Mouse (Mus musculus): Measurements from ENCODE around the gene Pxmp4. TPM values are rescaled to one million over a fixed set of nuclear protein-coding genes. Genes with fewer than 3 reads are reported as not detected.

The Pxmp4 gene
- polyA plus RNA-seq, 1 experiment from 2014 or later: 14.2 TPM

DNA sequence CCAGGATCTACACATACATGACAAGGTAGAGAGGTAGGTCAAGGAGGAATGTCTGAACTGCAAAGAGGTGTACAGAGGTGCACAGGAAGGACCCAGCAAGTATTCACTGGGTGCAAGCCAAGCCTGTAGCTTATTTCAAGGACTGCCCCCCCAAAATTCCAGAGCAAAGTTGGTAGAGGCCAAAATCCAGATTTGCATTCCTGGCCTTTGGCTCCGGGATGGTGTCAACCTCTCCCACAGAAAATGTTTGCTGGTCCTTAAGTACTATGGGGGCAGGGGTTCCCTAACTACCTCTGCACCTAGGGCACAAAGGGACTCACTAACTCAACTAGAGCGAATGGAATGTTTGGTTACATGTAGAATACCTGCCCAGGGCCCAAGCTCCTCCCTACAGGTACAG, 35.7 kb downstream of the Pxmp4 start:
- peak overlapping the region; percentile 65 for H3K9ac ChIP-seq
- no peaks in the 10 kb centered on the region for H3K36me3 ChIP-seq
- peak overlapping the region; percentile 83 for H3K4me2 ChIP-seq
- peaks cover 54% of the 10 kb centered on the region for H3K4me1 ChIP-seq (replicated peaks)
- 76% methylated on average over 2 of the region's 2 CpGs for WGBS
- H3K9me3 ChIP-seq: no peaks in the 10 kb centered on the region
- peak overlapping the region; percentile 63; the same call in 1 of the 2 replicates for H3K4me3 ChIP-seq
- peak overlapping the region; percentile 83 for H3K27ac ChIP-seq
- no peaks in the 10 kb centered on the region for H3K27me3 ChIP-seq
- ATAC-seq (ENCODE audit: low FRiP score): no peak

DNA sequence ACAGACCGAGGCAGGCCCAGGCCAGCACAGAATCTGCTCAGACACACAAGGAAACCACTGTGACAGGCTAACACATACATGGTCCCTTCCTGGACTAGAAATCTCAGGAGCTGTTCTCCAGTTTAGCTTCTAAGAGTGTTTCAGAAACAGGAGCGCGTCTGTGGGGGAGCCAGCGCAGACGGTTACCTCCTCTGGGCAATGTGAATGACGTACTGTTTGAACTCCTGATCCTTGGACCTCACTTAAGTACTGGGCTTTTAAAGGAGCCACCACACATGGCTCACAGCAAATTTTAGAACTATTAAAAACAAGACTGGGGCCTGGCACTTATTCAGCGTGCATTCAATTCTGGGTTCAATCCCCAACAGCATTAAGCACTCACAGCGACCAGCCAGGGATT, 36.9 kb downstream of the Pxmp4 start:
- H3K27me3 ChIP-seq: no peaks in the 10 kb centered on the region
- H3K4me2 ChIP-seq: 0 out of 2 replicates have a peak overlapping the region, but pooled peaks have one; percentile 3
- no peak overlapping the region for H3K4me3 ChIP-seq
- H3K9ac ChIP-seq: peak overlapping the region; percentile 8; the same call in 1 of the 2 replicates
- H3K9me3 ChIP-seq: no peaks in the 10 kb centered on the region
- 46% methylated on average over 8 of the region's 8 CpGs for WGBS
- peaks cover 54% of the 10 kb centered on the region for H3K4me1 ChIP-seq (replicated peaks)
- H3K36me3 ChIP-seq: no peaks in the 10 kb centered on the region
- ATAC-seq (ENCODE audit: low FRiP score): no peak
- H3K27ac ChIP-seq: no peak overlapping the region

DNA sequence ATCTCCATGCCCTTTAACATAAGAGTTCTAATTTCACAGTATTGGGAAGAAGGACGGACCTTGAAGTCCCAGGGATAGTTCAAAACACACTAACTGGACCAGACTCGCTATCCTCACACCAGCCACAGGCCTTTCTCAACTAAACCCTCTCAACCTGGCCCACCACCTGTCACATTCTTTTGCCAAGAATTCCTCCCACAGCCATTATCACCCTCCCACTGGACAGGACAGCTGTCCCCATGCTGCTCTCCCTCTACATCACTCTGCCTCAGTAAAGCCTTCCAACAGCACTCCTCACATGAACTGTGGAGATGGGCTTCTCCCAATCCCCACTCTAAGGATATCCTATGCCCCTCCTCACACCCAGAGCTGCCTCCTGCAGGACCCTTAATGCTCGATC, 37.9 kb downstream of the Pxmp4 start:
- Histone ChIP-seq H3K27me3 (no peaks in the 10 kb centered on the region), H3K4me1 (replicated peaks) (peaks cover 46% of the 10 kb centered on the region), H3K36me3 (no peaks in the 10 kb centered on the region), H3K27ac (no peak overlapping the region), H3K4me3 (no peak overlapping the region), H3K9me3 (no peaks in the 10 kb centered on the region), H3K9ac (peak overlapping the region; percentile 30), H3K4me2 (no peak overlapping the region)
- 67% methylated on average over 3 of the region's 3 CpGs for WGBS
- ATAC-seq (ENCODE audit: low FRiP score): no peak

DNA sequence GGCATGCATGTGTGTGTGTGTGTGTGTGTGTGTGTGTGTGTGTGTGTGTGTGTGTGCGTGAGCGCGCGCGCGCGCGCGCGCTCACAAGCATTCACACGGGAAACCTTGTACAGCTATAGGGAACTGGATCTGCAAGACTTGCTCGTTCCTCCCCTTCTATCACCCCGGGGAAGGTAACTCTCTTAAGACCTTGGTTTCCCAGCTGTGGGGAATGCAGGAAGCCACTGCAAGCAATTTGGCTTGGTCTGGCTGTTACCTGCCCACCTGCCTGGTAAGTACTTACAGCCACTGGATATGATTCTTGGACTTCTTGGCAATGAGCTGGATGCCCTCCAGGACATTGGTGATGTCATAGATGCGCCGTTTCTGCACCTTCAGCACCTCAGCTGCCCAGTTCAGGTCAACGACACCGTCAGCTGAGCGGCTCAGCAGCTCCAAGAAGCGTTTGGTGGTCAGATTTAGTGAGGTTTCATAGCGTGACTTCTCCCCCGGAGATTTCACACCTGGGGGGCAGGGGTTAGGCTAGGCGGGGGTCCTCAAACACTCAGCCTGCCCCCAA, 39.8 kb downstream of the Pxmp4 start:
- no peak overlapping the region for H3K4me3 ChIP-seq
- H3K4me2 ChIP-seq: no peak overlapping the region
- H3K36me3 ChIP-seq: no peaks in the 10 kb centered on the region
- H3K27ac ChIP-seq: no peak overlapping the region
- no peaks in the 10 kb centered on the region for H3K27me3 ChIP-seq
- no peak for ATAC-seq (ENCODE audit: low FRiP score)
- H3K4me1 ChIP-seq (replicated peaks): peaks cover 47% of the 10 kb centered on the region
- no peak overlapping the region for H3K9ac ChIP-seq
- 90% methylated on average over 22 of the region's 22 CpGs for WGBS
- H3K9me3 ChIP-seq: no peaks in the 10 kb centered on the region

- H3K27ac ChIP-seq: peak within 1 kb of the TSS; percentile 44; the same call in 1 of the 2 replicates
- peak within 1 kb of the TSS; percentile 74 for H3K4me2 ChIP-seq
- H3K9me3 ChIP-seq: no peaks in the 10 kb centered on the region
- peak within 1 kb of the TSS; percentile 44 for H3K4me3 ChIP-seq
- H3K36me3 ChIP-seq: no peaks in the 10 kb centered on the region
- WGBS: 4% methylated on average over 33 of the region's 34 CpGs
- peak within 1 kb of the TSS; percentile 75 for H3K9ac ChIP-seq
- ATAC-seq (ENCODE audit: low FRiP score): peak; percentile 81
- H3K4me1 ChIP-seq (replicated peaks): peaks cover 48% of the 10 kb centered on the region
- H3K27me3 ChIP-seq: no peaks in the 10 kb centered on the region; the same call in 1 of the 2 replicates
Observed at GRCm38 (mm10) chr2:154558264-154559039, 45.1 kb downstream of the Pxmp4 start, which contains the start of gene Necab3. Necab3 (minus strand) TSS chr2:154558890.

DNA sequence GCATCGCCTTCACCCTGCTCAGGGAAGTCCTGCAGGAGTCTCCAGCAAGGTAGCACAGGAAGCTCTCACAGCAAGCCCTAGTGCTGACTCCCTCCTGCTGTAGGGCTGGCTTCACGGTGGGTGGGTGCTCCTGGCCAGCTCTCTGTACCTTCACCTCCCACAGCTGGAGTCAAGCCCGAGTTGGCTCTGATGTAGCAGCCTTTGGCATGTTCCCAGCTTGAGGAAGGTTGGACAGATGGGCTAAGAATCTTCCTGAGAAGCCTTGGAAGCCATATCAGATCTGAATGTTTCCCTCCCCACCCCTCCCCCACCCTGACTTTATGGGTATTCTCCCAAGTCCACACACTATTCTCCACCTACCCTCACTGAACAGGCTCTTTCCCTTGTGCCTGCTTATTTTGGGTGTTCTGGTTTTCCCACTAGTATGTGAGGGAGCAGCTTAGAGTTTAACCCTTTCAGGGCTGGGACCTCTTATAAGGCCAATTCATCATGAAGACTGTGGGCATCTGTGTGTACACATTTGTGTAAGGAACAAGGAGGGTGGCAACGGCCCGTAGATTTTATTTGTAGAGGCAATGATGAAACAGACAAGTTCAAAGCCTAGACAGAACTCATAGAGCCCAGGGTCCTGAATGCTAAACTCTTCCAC, 46.2 kb downstream of the Pxmp4 start:
- H3K9ac ChIP-seq: 0 out of 2 replicates have a peak overlapping the region, but pooled peaks have one; percentile 75
- no peak for ATAC-seq (ENCODE audit: low FRiP score)
- H3K4me2 ChIP-seq: peak overlapping the region; percentile 74; the same call in 1 of the 2 replicates
- no peaks in the 10 kb centered on the region for H3K36me3 ChIP-seq
- H3K4me1 ChIP-seq (replicated peaks): peaks cover 54% of the 10 kb centered on the region
- 56% methylated on average over 5 of the region's 5 CpGs for WGBS
- peaks cover under 1% of the 10 kb centered on the region for H3K27me3 ChIP-seq
- no peaks in the 10 kb centered on the region for H3K9me3 ChIP-seq
- H3K4me3 ChIP-seq: no peak overlapping the region
- peak overlapping the region; percentile 19; the same call in 1 of the 2 replicates for H3K27ac ChIP-seq

DNA sequence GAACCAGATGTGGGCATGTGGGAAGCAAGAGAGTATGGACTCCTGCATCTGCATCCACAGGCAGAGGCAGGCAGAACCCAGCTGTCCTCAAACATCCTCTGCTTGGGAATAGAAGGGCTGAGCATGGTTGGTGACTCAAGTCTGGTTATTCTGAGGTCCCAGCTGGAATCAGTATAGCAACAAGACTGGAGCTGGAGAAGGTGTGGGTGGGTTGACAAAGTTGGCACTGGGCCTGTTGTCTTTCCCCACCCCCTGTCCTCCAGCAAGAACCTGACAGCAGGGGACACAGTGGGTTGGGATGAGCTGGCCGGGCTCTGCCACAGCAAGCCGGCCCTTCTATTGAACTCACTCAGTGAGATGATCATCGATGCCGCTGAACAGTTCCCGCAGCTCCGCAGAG, 48.3 kb downstream of the Pxmp4 start:
- peaks cover 65% of the 10 kb centered on the region for H3K4me1 ChIP-seq (replicated peaks)
- peaks cover 21% of the 10 kb centered on the region for H3K27me3 ChIP-seq
- H3K4me3 ChIP-seq: no peak overlapping the region
- H3K9ac ChIP-seq: no peak overlapping the region
- H3K9me3 ChIP-seq: no peaks in the 10 kb centered on the region
- no peak for ATAC-seq (ENCODE audit: low FRiP score)
- H3K27ac ChIP-seq: no peak overlapping the region
- H3K4me2 ChIP-seq: no peak overlapping the region
- no peaks in the 10 kb centered on the region for H3K36me3 ChIP-seq
- WGBS: 67% methylated on average over 6 of the region's 6 CpGs

- peak overlapping the region; percentile 35; the same call in 1 of the 2 replicates for H3K27ac ChIP-seq
- peaks cover 26% of the 10 kb centered on the region for H3K27me3 ChIP-seq
- WGBS: 25% methylated on average over 27 of the region's 27 CpGs
- peaks cover 60% of the 10 kb centered on the region for H3K4me1 ChIP-seq (replicated peaks)
- H3K9me3 ChIP-seq: no peaks in the 10 kb centered on the region
- no peak overlapping the region for H3K4me3 ChIP-seq
- peak overlapping the region; percentile 59; the same call in 1 of the 2 replicates for H3K9ac ChIP-seq
- ATAC-seq (ENCODE audit: low FRiP score): peak; percentile 34
- peak overlapping the region; percentile 43 for H3K4me2 ChIP-seq
- H3K36me3 ChIP-seq: no peaks in the 10 kb centered on the region
Observed at GRCm38 (mm10) chr2:154552424-154552907, 51.0 kb downstream of the Pxmp4 start.

DNA sequence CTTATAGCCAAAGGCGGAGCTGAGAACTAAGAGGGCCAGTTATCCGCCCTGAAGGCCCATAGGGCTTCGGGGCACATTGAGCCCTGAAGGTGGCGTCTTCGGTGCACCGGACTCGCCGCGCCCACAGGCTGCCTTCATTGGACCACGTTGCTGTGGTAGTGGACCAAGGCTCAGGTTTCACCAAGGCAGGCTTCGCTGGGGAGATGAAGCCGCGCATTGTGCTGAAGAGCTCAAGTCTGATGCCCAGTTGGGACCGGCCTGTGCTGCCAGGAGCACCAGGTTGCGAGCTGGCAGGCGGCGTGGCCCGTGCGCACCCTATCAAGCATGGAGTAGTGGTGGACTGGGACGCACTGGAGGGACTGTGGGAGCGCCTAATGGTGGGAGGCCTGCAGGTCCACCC, 51.6 kb downstream of the Pxmp4 start:
- 41% methylated on average over 21 of the region's 21 CpGs for WGBS
- ATAC-seq (ENCODE audit: low FRiP score): no peak; the same call in 1 of the 2 replicates
- H3K4me3 ChIP-seq: no peak overlapping the region

DNA sequence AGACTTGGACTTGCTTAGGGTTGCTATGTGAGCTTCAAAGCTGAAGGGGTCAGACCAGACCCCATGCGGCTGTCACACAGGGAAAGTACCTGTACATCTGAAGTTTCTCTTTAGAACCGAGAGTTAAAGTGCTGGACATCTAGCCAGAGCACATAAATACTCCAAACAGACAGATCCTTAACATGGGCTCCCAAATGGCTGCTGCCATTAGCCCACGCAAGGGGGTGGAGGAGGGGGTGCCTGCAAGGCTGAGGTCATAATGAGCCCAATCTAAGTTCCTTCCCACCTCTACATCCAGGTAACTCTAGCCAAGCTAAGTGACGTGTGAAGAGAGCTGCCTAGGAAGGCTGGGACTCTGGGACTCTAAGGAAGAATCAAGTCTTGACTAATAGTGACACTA, 52.0 kb downstream of the Pxmp4 start, which contains the start of gene Actl10:
TSS of gene Actl10 (plus strand) at position 301 of the 400 bp plus-strand sequence.
- peaks cover 26% of the 10 kb centered on the region for H3K27me3 ChIP-seq
- no peak within 1 kb of the TSS for H3K4me3 ChIP-seq
- no peak for ATAC-seq (ENCODE audit: low FRiP score)
- no peaks in the 10 kb centered on the region; the same call in 1 of the 2 replicates for H3K36me3 ChIP-seq
- peak within 1 kb of the TSS; percentile 35; the same call in 1 of the 2 replicates for H3K27ac ChIP-seq
- H3K4me1 ChIP-seq (replicated peaks): peaks cover 51% of the 10 kb centered on the region
- peak within 1 kb of the TSS; percentile 59; the same call in 1 of the 2 replicates for H3K9ac ChIP-seq
- WGBS: 87% methylated on average over 4 of the region's 4 CpGs
- peak within 1 kb of the TSS; percentile 43 for H3K4me2 ChIP-seq
- H3K9me3 ChIP-seq: no peaks in the 10 kb centered on the region

More for the DNA sequence above, 51.6 kb downstream of the Pxmp4 start:
- peak overlapping the region; percentile 43 for H3K4me2 ChIP-seq
- H3K36me3 ChIP-seq: no peaks in the 10 kb centered on the region; the same call in 1 of the 2 replicates
- H3K4me1 ChIP-seq (replicated peaks): peaks cover 54% of the 10 kb centered on the region
- peak overlapping the region; percentile 59; the same call in 1 of the 2 replicates for H3K9ac ChIP-seq
- peaks cover 26% of the 10 kb centered on the region for H3K27me3 ChIP-seq
- H3K9me3 ChIP-seq: no peaks in the 10 kb centered on the region
- H3K27ac ChIP-seq: peak overlapping the region; percentile 35; the same call in 1 of the 2 replicates

GRCm38 (mm10) chr2:154550937-154551336, 52.6 kb downstream of the Pxmp4 start:
- Histone ChIP-seq H3K4me3 (no peak overlapping the region), H3K9me3 (no peaks in the 10 kb centered on the region), H3K27ac (no peak overlapping the region), H3K4me2 (no peak overlapping the region), H3K27me3 (peaks cover 26% of the 10 kb centered on the region), H3K4me1 (replicated peaks) (peaks cover 46% of the 10 kb centered on the region), H3K36me3 (no peaks in the 10 kb centered on the region; the same call in 1 of the 2 replicates), H3K9ac (no peak overlapping the region)
- ATAC-seq (ENCODE audit: low FRiP score): no peak
- 76% methylated on average over 2 of the region's 2 CpGs for WGBS

GRCm38 (mm10) chr2:154549886-154550189, 53.7 kb downstream of the Pxmp4 start:
- Histone ChIP-seq H3K27me3 (peaks cover 26% of the 10 kb centered on the region), H3K4me1 (replicated peaks) (peaks cover 38% of the 10 kb centered on the region), H3K9me3 (no peaks in the 10 kb centered on the region), H3K36me3 (no peaks in the 10 kb centered on the region; the same call in 1 of the 2 replicates), H3K4me3 (peak overlapping the region; percentile 48), H3K4me2 (peak overlapping the region; percentile 85), H3K9ac (peak overlapping the region; percentile 76), H3K27ac (no peak overlapping the region)
- ATAC-seq (ENCODE audit: low FRiP score): no peak
- WGBS: 18% methylated on average over 20 of the region's 20 CpGs

All from hindbrain, embryonic 13.5 days (tissue).